Mouse (Mus musculus): ENCODE results near the gene Tmem216. TPM values are rescaled to one million over a fixed set of nuclear protein-coding genes. Genes with fewer than 3 reads are reported as not detected.

Gene Tmem216
- 8.9 to 11.3 TPM (median 11.0 TPM) in 4 replicates for total RNA-seq (2023; ENCODE audit: inconsistent age)

DNA sequence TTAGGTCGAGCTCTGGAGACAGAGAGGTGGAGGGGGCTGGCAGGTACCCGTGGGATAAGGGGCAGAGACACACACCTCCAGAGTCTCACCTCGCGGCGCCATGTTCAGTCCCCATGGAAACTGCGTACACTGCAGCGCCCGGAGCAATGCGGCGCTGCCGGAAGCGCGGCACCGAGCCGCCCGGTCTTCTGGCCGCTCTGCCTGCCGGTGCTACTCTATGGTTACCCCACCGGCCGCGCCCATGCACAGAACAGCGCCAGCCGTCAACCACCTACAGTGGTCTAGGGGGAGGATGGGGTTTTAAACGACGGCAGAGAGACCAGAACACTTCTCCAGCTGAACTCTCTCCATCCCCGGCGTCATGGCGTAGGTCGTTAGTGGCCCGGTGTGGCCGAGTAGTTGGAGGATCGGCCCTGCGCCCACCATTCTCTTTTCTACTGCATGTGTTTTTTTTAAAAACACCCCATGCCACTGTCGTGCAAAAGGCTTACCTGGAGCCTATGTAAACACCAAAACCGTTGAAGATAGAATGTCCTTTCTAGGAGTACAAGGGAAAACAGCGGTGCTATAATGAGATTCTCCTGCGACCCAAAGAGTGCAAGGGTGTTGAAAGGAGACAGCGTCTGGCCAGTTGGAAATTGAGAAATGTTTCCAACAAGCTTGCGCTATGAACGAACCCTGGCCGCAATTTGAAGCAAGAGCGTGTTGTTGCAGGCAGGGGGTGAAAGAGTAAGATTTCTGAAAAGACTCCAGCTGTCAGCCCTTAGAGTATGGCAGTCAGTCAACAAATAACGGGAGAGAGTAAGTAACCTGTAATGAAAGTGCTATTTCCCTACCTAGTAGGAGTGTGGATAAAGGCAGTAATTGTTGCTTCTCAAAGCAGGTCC, at the start of gene Tmem216:
Gene Tmem216 (minus strand): TSS at position 615 of the 887 bp plus-strand sequence.

DNA sequence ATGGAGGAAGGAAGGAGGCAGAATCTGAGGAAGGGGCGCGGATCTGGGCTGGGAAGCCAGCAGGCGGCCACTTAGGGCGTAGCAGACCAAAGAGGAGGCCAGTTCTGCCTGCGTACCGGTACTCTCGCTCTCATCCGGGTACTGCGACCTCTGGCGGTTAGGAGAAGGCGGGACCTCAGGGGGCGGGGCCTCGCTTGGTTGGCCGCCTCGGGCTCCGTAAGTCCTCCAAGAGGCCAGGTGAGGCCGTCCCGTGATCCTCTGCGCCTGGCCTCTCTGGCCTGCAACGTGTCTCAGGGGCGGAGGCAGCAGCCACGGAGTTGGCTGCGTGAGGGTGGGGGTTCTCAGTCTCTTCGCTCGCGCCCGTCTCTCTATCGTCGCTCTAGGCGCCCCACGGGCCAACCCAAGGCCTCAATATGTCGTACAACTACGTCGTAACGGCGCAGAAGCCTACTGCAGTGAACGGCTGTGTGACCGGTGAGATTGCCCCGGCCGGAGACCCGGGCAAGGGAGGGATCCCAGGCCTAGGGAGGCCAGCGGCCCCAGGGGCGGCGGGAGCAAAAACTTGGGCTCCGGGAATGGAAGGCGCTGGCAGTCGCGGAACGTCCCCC, 49.4 kb upstream of the Tmem216 start, which contains the start of the genes Ddb1 and Tkfc:
Gene Ddb1 (plus strand): TSS at position 35 of the 608 bp plus-strand sequence.
Gene Tkfc (minus strand): TSS at position 362 of the 608 bp plus-strand sequence.

DNA sequence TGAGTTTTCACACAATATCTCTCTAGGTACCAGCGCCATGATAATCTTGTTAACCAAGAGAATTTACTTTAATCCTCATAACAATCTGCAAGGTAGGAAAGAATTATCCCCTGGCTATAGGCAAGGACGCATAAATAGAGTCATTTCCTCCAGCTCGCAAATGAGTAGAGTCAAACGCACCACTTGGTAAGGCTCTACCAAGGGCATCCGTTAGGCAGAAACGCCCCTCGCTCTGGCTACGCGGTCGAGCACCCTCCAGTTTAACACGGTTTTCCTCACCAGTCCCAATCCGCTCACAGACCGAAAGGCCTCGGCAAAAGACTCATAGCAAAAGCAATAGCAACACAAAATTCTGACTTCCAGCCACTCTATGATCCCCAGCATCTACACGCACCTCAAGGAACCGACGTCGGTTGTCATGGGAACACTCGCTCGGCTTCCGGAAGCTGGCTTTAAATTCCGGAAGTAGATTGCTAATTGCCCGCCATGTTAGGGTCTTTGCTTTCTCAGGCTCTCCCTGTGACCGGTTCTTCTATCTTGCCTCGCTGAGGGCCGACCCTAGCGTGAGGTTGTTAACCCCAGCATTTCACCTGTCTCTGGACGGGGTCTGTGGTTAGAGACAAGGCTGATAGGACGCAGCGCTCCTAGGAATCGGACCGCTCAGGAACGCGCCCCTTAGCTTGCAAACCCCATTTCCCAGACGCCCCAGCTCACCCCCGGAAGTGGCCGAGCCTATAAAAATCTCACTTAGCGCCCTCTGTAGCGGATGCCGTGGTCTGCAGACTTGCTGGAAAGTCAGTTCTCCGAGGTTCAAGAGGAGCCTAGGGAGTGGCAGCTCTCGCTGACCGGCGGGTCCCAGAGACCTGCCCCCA, 20.9 kb upstream of the Tmem216 start, which contains the start of the genes Cyb561a3 and Tmem138:
Gene Cyb561a3 (plus strand): TSS at position 483 of the 872 bp plus-strand sequence.
Gene Tmem138 (minus strand): TSS at position 673 of the 872 bp plus-strand sequence.

DNA sequence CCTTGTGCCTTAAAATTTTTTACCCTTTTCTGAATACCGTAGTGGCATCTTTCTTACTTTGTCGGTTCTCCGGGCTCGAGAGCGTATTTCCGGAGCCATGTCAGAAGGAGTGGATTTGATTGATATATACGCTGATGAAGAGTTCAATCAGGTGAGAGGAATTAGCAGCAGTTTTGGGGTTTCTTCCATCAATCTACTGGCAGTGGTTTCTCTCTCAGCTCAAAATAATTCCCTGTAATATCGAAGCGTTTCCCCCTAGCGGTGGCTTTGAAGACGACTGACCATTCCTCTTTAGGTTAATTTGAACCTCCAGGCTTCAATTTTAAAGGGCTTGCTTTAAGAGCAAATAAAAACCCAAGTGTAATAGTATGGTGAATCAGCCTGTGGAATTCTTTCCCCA, 30.1 kb downstream of the Tmem216 start, which contains the start of gene Sdhaf2:
Gene Sdhaf2 (minus strand): TSS at position 233 of the 400 bp plus-strand sequence.

DNA sequence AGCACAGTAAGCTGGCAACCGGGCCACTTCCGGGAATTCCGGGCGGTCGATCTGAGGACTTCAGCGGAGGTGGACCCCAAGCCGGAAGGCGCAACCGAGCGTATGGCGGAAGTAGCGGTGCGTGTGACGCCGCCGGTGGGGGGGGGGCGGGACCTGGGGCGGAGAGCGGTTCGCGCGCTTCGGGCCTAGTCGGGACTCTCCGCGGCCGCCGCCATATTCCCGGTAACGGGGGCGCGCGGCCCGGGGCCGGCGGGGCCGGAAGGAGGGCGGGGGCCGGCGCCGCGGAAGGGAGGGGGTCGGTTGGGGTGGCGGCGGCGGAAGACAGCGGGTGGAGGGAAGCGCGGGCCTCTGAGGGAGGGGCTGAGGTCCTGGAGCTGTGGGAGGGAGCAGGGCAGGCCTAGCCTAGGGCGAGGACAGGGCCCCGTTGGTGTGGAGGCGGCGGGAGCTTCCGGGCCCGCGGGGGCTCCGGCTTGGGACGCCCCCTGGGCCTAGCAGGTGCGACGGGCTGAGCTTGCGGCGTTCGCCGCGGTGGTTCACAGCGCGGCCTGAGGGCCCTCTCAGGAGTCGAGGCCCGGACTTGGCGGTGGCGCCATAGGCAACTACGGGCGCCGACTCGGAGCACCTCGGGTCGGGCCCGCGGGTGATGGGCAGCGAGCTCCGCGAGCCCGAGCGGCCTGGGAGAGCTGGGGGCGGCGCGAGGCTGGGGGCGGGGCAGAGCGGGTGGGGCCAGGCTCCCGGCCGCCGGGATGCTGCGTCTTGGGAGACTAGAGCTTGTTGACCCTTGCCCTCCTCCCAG, 30.7 kb downstream of the Tmem216 start, which contains the start of gene Cpsf7:
Gene Cpsf7 (plus strand): TSS at position 161 of the 796 bp plus-strand sequence.

Other genes starting within 250 kb of the Tmem216 start
- gene Syt7, start 167.1 kb downstream of the Tmem216 start, total RNA-seq (2023; ENCODE audit: inconsistent age), result not detected in 4 replicates
- gene Lrrc10b, start 98.8 kb downstream of the Tmem216 start, total RNA-seq (2023; ENCODE audit: inconsistent age), result 1.1 to 2.5 TPM (median 1.8 TPM) in 4 replicates
- 4.1 to 7.8 TPM (median 5.2 TPM) in 4 replicates for gene Ppp1r32, start 73.3 kb downstream of the Tmem216 start, total RNA-seq (2023; ENCODE audit: inconsistent age)
- 168 to 172 TPM (median 169 TPM) in 4 replicates for gene Cpsf7, start 31.0 kb downstream of the Tmem216 start, total RNA-seq (2023; ENCODE audit: inconsistent age)
- 65.2 to 74.0 TPM (median 71.5 TPM) in 4 replicates for gene Sdhaf2, start 30.1 kb downstream of the Tmem216 start, total RNA-seq (2023; ENCODE audit: inconsistent age)
- 216 to 232 TPM (median 223 TPM) in 4 replicates for gene Cyb561a3, start 20.9 kb upstream of the Tmem216 start, total RNA-seq (2023; ENCODE audit: inconsistent age)
- gene Tmem138, start 21.1 kb upstream of the Tmem216 start, total RNA-seq (2023; ENCODE audit: inconsistent age), result 6.8 to 9.3 TPM (median 8.1 TPM) in 4 replicates
- gene Ddb1, start 49.1 kb upstream of the Tmem216 start, total RNA-seq (2023; ENCODE audit: inconsistent age), result 172 to 182 TPM (median 174 TPM) in 4 replicates
- 4.1 to 5.5 TPM (median 4.8 TPM) in 4 replicates for gene Tkfc, start 49.4 kb upstream of the Tmem216 start, total RNA-seq (2023; ENCODE audit: inconsistent age)
- 0.75 to 2.0 TPM (median 1.2 TPM) in 4 replicates for gene Vwce, start 78.0 kb upstream of the Tmem216 start, total RNA-seq (2023; ENCODE audit: inconsistent age)
- not detected in 4 replicates for gene Pga5, start 121.8 kb upstream of the Tmem216 start, total RNA-seq (2023; ENCODE audit: inconsistent age)
- gene Vps37c, start 132.5 kb upstream of the Tmem216 start, total RNA-seq (2023; ENCODE audit: inconsistent age), result 20.2 to 24.6 TPM (median 21.2 TPM) in 4 replicates
- 0.94 to 2.9 TPM (median 2.1 TPM) in 4 replicates for gene Cd5, start 182.8 kb upstream of the Tmem216 start, total RNA-seq (2023; ENCODE audit: inconsistent age)

All from B cell, adult (primary cell).